Mouse (Mus musculus) macrophage (primary cell): ENCODE results near the gene Grik4. TPM values are rescaled to one million over a fixed set of nuclear protein-coding genes. Genes with fewer than 3 reads are reported as not detected.

ENCODE experiments used
- H3K27ac ChIP-seq: fragments of 350-480 bp; formaldehyde crosslinking; 2 replicates; pipeline ENCODE4 v1.9.0; 2021
- H3K36me3 ChIP-seq: fragments of 350-480 bp; formaldehyde crosslinking; 2 replicates; pipeline ENCODE4 v1.9.0; 2021; ENCODE audit errors: inconsistent target
- H3K4me3 ChIP-seq: fragments of 350-480 bp; formaldehyde crosslinking; 2 replicates; pipeline ENCODE4 v1.9.0; 2021; ENCODE audit errors: inconsistent target
- H3K79me2 ChIP-seq: fragments of 350-480 bp; formaldehyde crosslinking; 2 replicates; pipeline ENCODE4 v1.9.0; 2021; ENCODE audit errors: inconsistent target
- WGBS: methylation state at CpG from one replicate; pipeline ENCODE4 v1.1.7; 2026; ENCODE audit warnings: inconsistent platforms; ENCODE audit not compliant: missing documents; 5-methylcytosine and 5-hydroxymethylcytosine counted together
- polyA plus RNA-seq: library from polyadenylated mRNA; stranded (reverse); fragments of 250-400 nt; gene quantifications from 3 replicates; pipeline ENCODE4 v1.2.4, GENCODE M21; 2018; ENCODE audit warnings: inconsistent platforms

Gene Grik4
- polyA plus RNA-seq, 1 experiment from 2014 or later, result not detected

- H3K79me2 ChIP-seq, result no peaks in the 10 kb centered on the region
- H3K27ac ChIP-seq, result no peak overlapping the region
- no peak overlapping the region for H3K4me3 ChIP-seq
- 60% methylated on average over 3 of the region's 4 CpGs for WGBS
- H3K36me3 ChIP-seq, result no peaks in the 10 kb centered on the region
Measured at GRCm38 (mm10) chr9:42512312-42512711, 432.0 kb downstream of the Grik4 start.

GRCm38 (mm10) chr9:42508235-42508634 is 436.1 kb downstream of the Grik4 start:
- no peak overlapping the region for H3K27ac ChIP-seq
- no peak overlapping the region for H3K4me3 ChIP-seq
- no peaks in the 10 kb centered on the region for H3K79me2 ChIP-seq
- H3K36me3 ChIP-seq, result no peaks in the 10 kb centered on the region
- WGBS, result 91% methylated on average over 7 of the region's 7 CpGs

- no peaks in the 10 kb centered on the region for H3K79me2 ChIP-seq
- WGBS, result 92% methylated on average over 6 of the region's 6 CpGs
- no peaks in the 10 kb centered on the region for H3K36me3 ChIP-seq
- H3K4me3 ChIP-seq, result no peak within 1 kb of the TSS
- no peak within 1 kb of the TSS for H3K27ac ChIP-seq
Measured at GRCm38 (mm10) chr9:42507709-42508108, 436.6 kb downstream of the Grik4 start, which contains the start of gene Tbcel. Tbcel (minus strand) TSS chr9:42507809.

DNA sequence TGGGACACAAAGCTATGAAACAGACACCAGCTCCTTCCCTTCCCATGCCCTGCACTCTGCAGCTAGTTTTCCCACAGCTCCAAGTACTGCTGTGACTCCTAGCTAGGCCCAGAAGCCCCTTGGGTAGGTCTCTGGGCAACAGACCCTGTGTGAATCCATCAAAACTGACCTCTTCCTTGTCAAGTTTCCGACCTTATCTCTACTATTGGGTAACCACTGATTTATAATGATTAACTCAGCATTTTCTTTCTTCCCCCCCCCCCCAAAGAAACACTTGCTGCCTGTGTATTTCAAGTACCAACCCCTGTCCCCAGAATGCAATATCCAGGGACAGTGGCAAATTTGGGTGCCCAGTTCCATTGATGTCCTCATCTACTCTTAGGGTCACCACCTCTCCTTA is 437.3 kb downstream of the Grik4 start:
- Histone ChIP-seq H3K36me3 (no peaks in the 10 kb centered on the region), H3K4me3 (no peak overlapping the region), H3K27ac (no peak overlapping the region), H3K79me2 (no peaks in the 10 kb centered on the region)
- 62% methylated on average over 1 of the region's 1 CpGs for WGBS

GRCm38 (mm10) chr9:42504971-42505510 is 439.3 kb downstream of the Grik4 start:
- Histone ChIP-seq H3K36me3 (no peaks in the 10 kb centered on the region), H3K4me3 (no peak overlapping the region), H3K79me2 (no peaks in the 10 kb centered on the region), H3K27ac (no peak overlapping the region)
- WGBS, result 90% methylated on average over 3 of the region's 3 CpGs

DNA sequence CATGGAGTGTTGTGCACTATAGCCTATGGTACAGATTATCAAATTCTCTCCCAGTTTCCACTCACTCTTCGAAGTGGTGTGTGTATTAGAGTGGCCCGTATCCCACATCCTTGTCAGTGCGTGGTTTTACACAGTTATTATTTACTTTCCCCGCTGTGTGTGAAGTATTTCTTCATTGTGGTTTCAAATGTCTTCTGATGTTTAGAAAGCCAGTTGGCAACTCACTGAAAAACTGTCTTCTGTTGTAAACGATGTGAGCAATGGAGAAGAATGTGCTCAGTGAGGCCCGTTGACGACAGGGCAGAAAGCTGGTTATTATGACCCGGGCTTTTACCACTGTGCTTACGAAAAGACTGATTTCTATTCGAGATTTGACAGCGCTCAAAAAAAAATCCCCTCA is 439.7 kb downstream of the Grik4 start:
- WGBS, result 71% methylated on average over 10 of the region's 11 CpGs
- H3K4me3 ChIP-seq, result no peak overlapping the region
- H3K36me3 ChIP-seq, result no peaks in the 10 kb centered on the region
- H3K79me2 ChIP-seq, result no peaks in the 10 kb centered on the region
- no peak overlapping the region for H3K27ac ChIP-seq

GRCm38 (mm10) chr9:42503709-42504108 is 440.6 kb downstream of the Grik4 start:
- Histone ChIP-seq H3K27ac (no peak overlapping the region), H3K79me2 (no peaks in the 10 kb centered on the region), H3K4me3 (no peak overlapping the region), H3K36me3 (no peaks in the 10 kb centered on the region)
- WGBS, result 91% methylated on average over 4 of the region's 4 CpGs

GRCm38 (mm10) chr9:42496296-42496695 is 448.0 kb downstream of the Grik4 start:
- no peak overlapping the region for H3K4me3 ChIP-seq
- 66% methylated on average over 2 of the region's 2 CpGs for WGBS
- H3K27ac ChIP-seq, result no peak overlapping the region
- H3K36me3 ChIP-seq, result no peaks in the 10 kb centered on the region
- H3K79me2 ChIP-seq, result no peaks in the 10 kb centered on the region

DNA sequence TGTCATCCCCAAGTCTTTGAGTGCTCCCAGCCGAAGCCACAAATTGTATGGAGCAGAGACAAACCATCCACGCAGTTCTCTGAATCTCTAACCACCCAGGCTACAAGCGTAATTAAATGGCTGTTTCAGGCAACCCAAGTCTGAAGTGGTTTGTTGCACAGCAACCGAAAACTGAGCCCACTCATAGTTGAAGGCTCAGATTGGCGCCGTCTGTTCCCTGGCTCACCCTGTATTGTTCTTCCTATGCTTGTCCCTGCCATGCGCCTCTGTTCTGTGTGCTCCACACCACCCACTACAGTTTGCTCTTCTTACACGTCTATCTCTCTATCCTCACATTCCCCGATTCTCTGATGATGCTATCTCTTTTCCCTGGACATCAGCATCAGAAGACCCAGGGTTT is 452.5 kb downstream of the Grik4 start:
- 93% methylated on average over 9 of the region's 9 CpGs for WGBS
- Histone ChIP-seq H3K79me2 (no peaks in the 10 kb centered on the region), H3K36me3 (no peaks in the 10 kb centered on the region), H3K27ac (no peak overlapping the region), H3K4me3 (no peak overlapping the region)

- no peak overlapping the region for H3K27ac ChIP-seq
- no peak overlapping the region for H3K4me3 ChIP-seq
- H3K79me2 ChIP-seq, result no peaks in the 10 kb centered on the region
- H3K36me3 ChIP-seq, result no peaks in the 10 kb centered on the region
- 92% methylated on average over 16 of the region's 16 CpGs for WGBS
Measured at GRCm38 (mm10) chr9:42490589-42491382, 453.5 kb downstream of the Grik4 start.

- no peak overlapping the region for H3K4me3 ChIP-seq
- 100% methylated on average over 1 of the region's 1 CpGs for WGBS
- no peak overlapping the region for H3K27ac ChIP-seq
- no peaks in the 10 kb centered on the region for H3K79me2 ChIP-seq
- no peaks in the 10 kb centered on the region for H3K36me3 ChIP-seq
Measured at GRCm38 (mm10) chr9:42488071-42488470, 456.2 kb downstream of the Grik4 start.

GRCm38 (mm10) chr9:42486913-42487312 is 457.4 kb downstream of the Grik4 start:
- H3K79me2 ChIP-seq, result no peaks in the 10 kb centered on the region
- no peaks in the 10 kb centered on the region for H3K36me3 ChIP-seq
- 52% methylated on average over 4 of the region's 4 CpGs for WGBS
- no peak overlapping the region for H3K4me3 ChIP-seq
- no peak overlapping the region for H3K27ac ChIP-seq

DNA sequence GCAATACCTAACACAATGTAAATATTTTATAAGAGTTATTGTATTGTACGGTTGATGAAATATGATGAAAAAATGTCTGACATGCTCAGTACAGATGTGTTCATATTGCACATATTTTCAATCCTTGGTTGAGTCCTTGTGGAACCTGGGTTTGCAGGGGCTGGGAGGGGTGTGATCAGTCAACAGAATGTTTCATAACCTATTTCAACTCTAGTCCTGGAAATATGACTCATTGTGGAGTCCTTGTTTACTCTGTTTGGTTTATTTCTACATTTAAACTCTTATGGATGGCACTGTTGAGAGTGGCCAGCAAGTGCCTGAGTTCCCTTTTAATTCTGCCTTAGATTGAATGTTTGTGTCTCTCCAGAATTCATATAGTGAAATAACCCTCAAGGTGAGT is 459.6 kb downstream of the Grik4 start:
- WGBS, result 100% methylated on average over 1 of the region's 1 CpGs
- H3K79me2 ChIP-seq, result no peaks in the 10 kb centered on the region

GRCm38 (mm10) chr9:42482944-42483343 is 461.3 kb downstream of the Grik4 start:
- no peak overlapping the region for H3K4me3 ChIP-seq
- H3K79me2 ChIP-seq, result no peaks in the 10 kb centered on the region
- no peak overlapping the region for H3K27ac ChIP-seq
- H3K36me3 ChIP-seq, result no peaks in the 10 kb centered on the region
- WGBS, result 80% methylated on average over 1 of the region's 1 CpGs

More for the DNA sequence above, 459.6 kb downstream of the Grik4 start:
- Histone ChIP-seq H3K36me3 (no peaks in the 10 kb centered on the region), H3K27ac (no peak overlapping the region), H3K4me3 (no peak overlapping the region)

DNA sequence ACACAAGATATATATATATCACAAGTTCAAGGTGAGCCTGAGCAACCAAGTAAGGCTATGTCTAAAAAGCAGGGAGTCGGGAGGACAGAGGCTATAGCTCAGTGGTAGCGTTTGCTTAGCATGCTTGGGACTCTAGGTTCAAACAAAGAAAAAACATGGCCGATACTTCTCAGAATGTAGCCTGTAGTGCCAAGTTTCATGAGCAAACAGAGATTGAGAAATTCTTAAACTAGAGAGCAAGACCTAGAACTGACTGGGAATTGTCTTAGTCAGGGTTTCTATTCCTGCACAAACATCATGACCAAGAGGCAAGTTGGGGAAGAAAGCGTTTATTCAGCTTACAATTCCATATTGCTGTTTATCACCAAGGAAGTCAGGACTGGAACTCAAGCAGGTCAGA is 468.1 kb downstream of the Grik4 start:
- Histone ChIP-seq H3K79me2 (no peaks in the 10 kb centered on the region), H3K36me3 (no peaks in the 10 kb centered on the region), H3K4me3 (no peak overlapping the region), H3K27ac (no peak overlapping the region)
- 76% methylated on average over 4 of the region's 4 CpGs for WGBS
